Mouse (Mus musculus) heart, adult 18-20 months (tissue): ENCODE results near the gene Ano9. TPM values are rescaled to one million over a fixed set of nuclear protein-coding genes. Genes with fewer than 3 reads are reported as not detected.
A peak's percentile ranks its signal among the peaks of the same experiment; 100 is the strongest.

Source experiments
- DNase-seq, 2 experiments: peaks; one replicate each; pipeline ENCODE4 v3.0.0; 2021 to 2022; ENCODE audit warnings: mixed read lengths in 1 of 2
- total RNA-seq, 2 experiments: library from RNA; stranded (reverse); gene quantifications; 2 replicates each; pipeline ENCODE4 v1.2.3; 2021

Gene Ano9
- total RNA-seq, 2 experiments from 2014 or later, result not detected

GRCm38 (mm10) chr7:141099911-141100691 lies 17.5 kb downstream of the Ano9 start, which contains the start of gene Sigirr:
Gene Sigirr, minus strand, starts transcription at chr7:141100572.
- DNase-seq, result peak; percentile 27 to 36

GRCm38 (mm10) chr7:141097177-141097576 lies 20.4 kb downstream of the Ano9 start:
- DNase-seq, result no peak

- DNase-seq, result peak; percentile 73 to 90
Observed at GRCm38 (mm10) chr7:141096649-141097056, 21.0 kb downstream of the Ano9 start.

GRCm38 (mm10) chr7:141096021-141096420 lies 21.6 kb downstream of the Ano9 start:
- DNase-seq, result no peak

- no peak for DNase-seq
Observed at GRCm38 (mm10) chr7:141094487-141095205, 23.0 kb downstream of the Ano9 start.

- DNase-seq, result no peak
Observed at GRCm38 (mm10) chr7:141093950-141094349, 23.7 kb downstream of the Ano9 start.

- peak; percentile 89 to 92 for DNase-seq
Observed at GRCm38 (mm10) chr7:141092051-141092735, 25.4 kb downstream of the Ano9 start.

- no peak for DNase-seq
Observed at GRCm38 (mm10) chr7:141090228-141090627, 27.4 kb downstream of the Ano9 start.

- DNase-seq, result no peak
Observed at GRCm38 (mm10) chr7:141088473-141088872, 29.1 kb downstream of the Ano9 start.

- DNase-seq, result peak in 1 of 2 experiments; percentile 29
Observed at GRCm38 (mm10) chr7:141087894-141088293, 29.7 kb downstream of the Ano9 start.

GRCm38 (mm10) chr7:141079481-141080449 lies 37.8 kb downstream of the Ano9 start:
- DNase-seq, result no peak

GRCm38 (mm10) chr7:141078876-141079275 lies 38.7 kb downstream of the Ano9 start:
- DNase-seq, result no peak

GRCm38 (mm10) chr7:141077841-141078240 lies 39.8 kb downstream of the Ano9 start, which contains the start of gene Pkp3:
Gene Pkp3, plus strand, starts transcription at chr7:141078218.
- no peak for DNase-seq

GRCm38 (mm10) chr7:141073782-141074181 lies 43.8 kb downstream of the Ano9 start:
- no peak for DNase-seq

- peak in 1 of 2 experiments; percentile 26 for DNase-seq
Observed at GRCm38 (mm10) chr7:141072017-141072745, 45.4 kb downstream of the Ano9 start.

GRCm38 (mm10) chr7:141070058-141070862 lies 47.3 kb downstream of the Ano9 start:
- peak; percentile 63 to 89 for DNase-seq

GRCm38 (mm10) chr7:141068351-141068750 lies 49.3 kb downstream of the Ano9 start:
- no peak for DNase-seq

- DNase-seq, result no peak
Observed at GRCm38 (mm10) chr7:141064576-141064975, 53.0 kb downstream of the Ano9 start.

- no peak for DNase-seq
Observed at GRCm38 (mm10) chr7:141064175-141064574, 53.4 kb downstream of the Ano9 start.

GRCm38 (mm10) chr7:141063353-141063752 lies 54.3 kb downstream of the Ano9 start:
- DNase-seq, result no peak
